ENCODE assay signal across 1 mouse cellular context in the genomic region with DNA sequence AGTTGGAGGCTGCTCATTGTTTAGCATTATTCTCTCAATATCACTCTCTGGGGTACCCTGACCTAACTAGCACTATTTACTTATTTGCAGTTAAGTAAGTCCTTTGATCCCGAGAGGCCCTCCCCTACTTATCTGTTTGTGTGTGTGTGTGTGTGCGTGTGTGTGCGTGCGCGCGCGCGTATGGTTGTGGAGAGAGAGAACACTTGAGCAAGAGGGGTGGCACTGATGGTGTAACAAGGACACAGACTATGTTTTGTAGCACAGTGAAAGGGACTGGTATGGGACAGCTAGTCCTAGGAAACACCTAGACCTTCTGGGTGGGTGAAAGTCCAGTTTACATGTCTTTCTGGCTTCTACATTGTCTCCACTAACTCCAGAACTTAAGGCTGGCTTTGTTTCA.
TF ChIP-seq lines count a peak whose summit lies in the region.

No protein-coding gene starts in this region.

TF ChIP-seq in MEL, 35 proteins besides CTCF, POLR2A, EP300 and RAD21 (continued from another document):
- TF ChIP-seq UBTF (IDR thresholded peaks at IDR 0.05; ENCODE audit: borderline replicate concordance, insufficient read depth, low read depth, low read length) (no peak), USF2 (IDR thresholded peaks at IDR 0.05; ENCODE audit: borderline replicate concordance in 1 of 2, insufficient read depth in 1 of 2, low read depth in 1 of 2, low read length in 2 of 2) (no peak), SMC3 (IDR thresholded peaks at IDR 0.05; ENCODE audit: low read depth, low read length) (no peak), SIN3A (IDR thresholded peaks at IDR 0.05; ENCODE audit: low read length) (no peak), ZC3H11A (IDR thresholded peaks at IDR 0.05; ENCODE audit: low read depth, low read length) (no peak), HCFC1 (IDR thresholded peaks at IDR 0.05; ENCODE audit: low read depth, low read length) (no peak), KAT2A (conservative IDR thresholded peaks at IDR 0.05; ENCODE audit: low read depth, low read length) (no peak), CHD2 (IDR thresholded peaks at IDR 0.05; ENCODE audit: low read length) (no peak), GATA1 (IDR thresholded peaks at IDR 0.05; ENCODE audit: low read depth, low read length) (no peak), RCOR1 (IDR thresholded peaks at IDR 0.05; ENCODE audit: low read depth, low read length) (no peak), NELFE (IDR thresholded peaks at IDR 0.05; ENCODE audit: low read depth, low read length) (no peak)
TF ChIP-seq in MEL: peak in this region for 0.
